Mouse (Mus musculus): ENCODE data around the gene Pars2.

Pars2 gene

GRCm38 (mm10) chr4:106650833-106651527, at the start of gene Pars2:
Gene Pars2, plus strand, starts transcription at chr4:106651069.
- DNase-seq (ENCODE audit: low spot score), result peak; percentile 97

GRCm38 (mm10) chr4:106606639-106607554, 44.0 kb upstream of the Pars2 start:
- peak; percentile 74 for DNase-seq (ENCODE audit: low spot score)

GRCm38 (mm10) chr4:106607905-106608304, 43.0 kb upstream of the Pars2 start:
- DNase-seq (ENCODE audit: low spot score), result no peak

DNA sequence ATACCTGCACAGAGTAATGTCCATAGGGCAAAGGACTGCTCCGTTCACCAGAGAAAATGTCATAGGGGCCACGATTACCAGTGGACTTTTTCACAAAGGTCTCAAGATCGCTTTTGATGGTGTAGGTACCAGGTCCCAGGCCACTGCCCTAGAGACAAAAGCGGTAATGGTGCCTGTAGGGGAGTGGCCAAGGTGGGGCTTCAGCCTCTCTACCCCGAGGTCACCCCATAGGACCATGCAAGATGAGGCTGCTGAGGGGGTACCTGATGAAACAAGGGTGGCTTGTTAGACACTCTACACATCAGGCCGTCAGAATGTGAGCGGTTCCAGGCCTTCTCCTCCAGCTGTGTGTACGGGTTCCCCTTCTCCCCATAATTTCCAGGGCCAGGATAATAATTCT, 37.8 kb upstream of the Pars2 start:
- DNase-seq (ENCODE audit: low spot score), result no peak

DNA sequence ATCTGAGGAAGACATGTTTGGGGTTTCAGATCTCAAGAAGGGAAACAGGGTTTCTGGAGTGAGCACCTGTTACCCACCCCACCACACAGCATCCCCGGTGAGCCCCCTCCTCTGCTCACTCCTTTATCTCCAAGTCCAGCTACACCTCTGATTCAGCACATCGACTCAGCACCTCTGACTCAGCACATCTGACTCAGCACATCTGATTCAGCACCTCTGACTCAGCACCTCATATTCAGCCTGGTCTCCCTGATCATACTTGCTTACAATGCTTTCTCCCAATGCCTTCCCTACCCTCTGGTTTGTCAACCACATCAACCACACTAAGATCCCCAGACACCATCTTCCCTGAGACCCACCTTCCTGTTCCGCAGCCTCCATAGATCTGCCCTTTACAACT, 37.3 kb upstream of the Pars2 start:
- peak; percentile 35 for DNase-seq (ENCODE audit: low spot score)

- peak; percentile 86 for DNase-seq (ENCODE audit: low spot score)
Observed at GRCm38 (mm10) chr4:106614180-106614797, 36.6 kb upstream of the Pars2 start.

DNA sequence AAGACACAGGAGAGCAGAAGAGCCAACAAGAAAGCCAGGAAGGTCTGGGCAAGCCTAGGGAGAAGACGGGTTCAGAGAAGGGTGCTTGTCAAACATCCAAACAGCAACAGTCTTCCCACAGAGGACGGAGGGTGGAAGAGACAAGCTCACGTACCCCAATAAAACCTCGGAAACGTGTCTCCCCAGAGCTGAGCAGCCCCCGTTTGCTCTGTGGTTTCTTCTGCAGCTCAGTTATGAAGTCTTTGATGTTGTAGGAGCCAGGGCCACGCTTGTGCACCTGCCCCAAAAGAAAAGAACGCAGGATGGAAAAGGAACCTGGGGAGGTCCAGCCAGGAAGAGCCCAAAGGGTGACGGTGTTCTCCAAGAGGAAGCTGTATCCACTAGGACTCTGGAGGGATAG, 36.0 kb upstream of the Pars2 start:
- no peak for DNase-seq (ENCODE audit: low spot score)

DNA sequence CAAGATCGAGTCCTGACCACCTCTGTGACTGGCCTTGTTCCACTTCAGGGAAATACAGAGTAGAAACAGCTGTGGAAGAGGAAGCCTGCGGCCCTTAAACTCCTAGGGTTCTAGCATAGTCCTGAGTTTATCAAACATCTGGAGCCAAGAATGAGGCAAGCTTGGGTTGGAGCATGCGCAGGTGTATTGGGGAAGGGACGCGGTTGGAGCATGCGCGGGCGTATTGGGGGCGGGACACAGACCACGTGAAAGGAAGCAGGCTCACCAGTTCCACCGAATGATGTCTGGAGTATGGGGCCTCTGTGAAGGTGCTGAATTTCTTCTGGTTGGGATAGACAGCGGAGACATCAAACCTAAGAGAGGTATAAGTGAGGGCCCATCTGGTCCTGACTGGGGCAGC, 35.2 kb upstream of the Pars2 start:
- no peak for DNase-seq (ENCODE audit: low spot score)

DNA sequence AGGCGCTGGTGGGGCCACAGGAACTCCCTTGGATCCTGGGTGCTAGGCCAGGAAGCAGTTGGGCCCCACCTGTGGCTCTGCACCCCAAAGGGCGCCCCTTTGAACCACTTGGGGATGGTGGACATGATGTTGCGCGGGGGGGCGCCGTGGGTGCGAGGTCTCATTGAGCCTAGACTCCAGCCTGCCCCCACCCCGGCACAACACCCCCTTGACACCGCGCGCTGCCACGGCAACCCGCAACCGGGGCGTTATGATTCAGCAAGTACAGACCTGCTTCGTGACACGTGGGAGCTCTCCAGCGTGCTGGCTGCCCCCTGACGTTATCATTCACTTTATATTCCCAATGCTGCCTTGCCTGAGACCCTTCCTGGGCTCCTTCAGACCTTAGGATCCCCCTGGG, 33.8 kb upstream of the Pars2 start, which contains the start of gene Lexm:
TSS of gene Lexm (minus strand) at position 186 of the 400 bp plus-strand sequence.
- DNase-seq (ENCODE audit: low spot score), result peak; percentile 57

DNA sequence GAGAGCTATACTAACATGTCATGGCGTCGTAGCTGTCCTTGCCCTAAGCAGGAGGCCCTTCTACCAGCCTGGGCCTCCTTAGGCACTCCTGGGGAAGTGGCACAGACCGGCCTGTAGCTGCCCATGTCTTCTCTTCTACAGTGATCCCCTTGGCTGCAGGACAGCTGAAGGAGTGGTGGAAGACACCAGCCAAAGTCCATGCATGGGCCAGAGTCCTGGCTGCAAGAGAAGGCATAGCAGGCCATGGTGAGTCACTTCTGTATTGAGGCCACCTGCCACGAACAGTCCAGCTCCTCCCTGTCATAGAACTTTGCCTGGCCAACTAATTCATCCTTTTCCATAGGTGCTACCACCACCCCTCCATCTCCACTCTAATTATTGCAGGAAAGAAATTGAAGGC, 32.0 kb upstream of the Pars2 start:
- no peak for DNase-seq (ENCODE audit: low spot score)

- no peak for DNase-seq (ENCODE audit: low spot score)
Observed at GRCm38 (mm10) chr4:106621428-106621827, 29.4 kb upstream of the Pars2 start.

DNA sequence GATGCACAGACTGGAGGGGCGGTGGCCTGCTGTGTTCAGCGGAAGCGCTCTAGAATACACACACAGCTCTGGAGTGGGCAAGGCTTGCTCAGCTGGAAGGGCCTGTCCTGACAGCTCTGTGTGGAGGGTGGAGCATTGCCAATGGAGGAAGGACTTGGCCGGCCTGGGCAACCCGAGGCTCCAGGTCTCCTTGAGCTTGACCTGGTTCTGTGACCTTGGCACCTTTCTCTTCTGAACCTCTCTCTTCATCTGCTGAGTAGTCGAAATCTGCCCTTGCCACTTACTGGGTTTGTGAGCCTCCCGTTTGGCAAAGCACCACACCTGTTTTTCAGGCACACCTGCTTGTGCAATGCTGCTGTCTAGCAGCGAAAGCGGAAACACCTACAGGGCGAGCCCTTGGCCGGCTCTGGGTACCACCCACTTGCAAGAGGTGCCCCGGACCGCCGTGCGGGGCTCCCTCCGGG, 28.8 kb upstream of the Pars2 start, which contains the start of gene Ttc22:
TSS of gene Ttc22 (plus strand) at position 403 of the 464 bp plus-strand sequence.
- no peak for DNase-seq (ENCODE audit: low spot score)

GRCm38 (mm10) chr4:106622712-106623111, 28.2 kb upstream of the Pars2 start:
- no peak for DNase-seq (ENCODE audit: low spot score)

DNA sequence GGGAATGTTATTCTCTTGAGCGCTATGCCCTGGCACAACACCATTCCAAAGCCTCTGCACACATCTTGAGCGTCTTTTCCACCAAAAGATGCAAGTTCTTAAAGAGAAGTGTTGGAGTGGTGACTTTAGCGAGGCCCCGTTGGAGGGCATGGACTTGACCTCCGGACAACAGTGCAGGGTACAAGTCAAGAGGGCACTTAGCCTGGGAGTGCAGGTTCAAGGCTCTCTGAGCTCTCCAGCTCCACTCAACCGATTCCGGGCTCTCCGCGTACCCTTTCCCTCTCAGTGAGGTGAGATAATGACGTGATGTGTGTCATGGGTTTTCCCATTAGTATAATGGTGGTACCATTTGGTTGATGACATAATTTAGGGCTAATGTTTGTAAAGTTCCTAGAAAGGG, 26.6 kb upstream of the Pars2 start:
- no peak for DNase-seq (ENCODE audit: low spot score)

GRCm38 (mm10) chr4:106627809-106628208, 23.1 kb upstream of the Pars2 start:
- no peak for DNase-seq (ENCODE audit: low spot score)

- DNase-seq (ENCODE audit: low spot score), result no peak
Observed at GRCm38 (mm10) chr4:106628650-106629360, 22.1 kb upstream of the Pars2 start.

DNA sequence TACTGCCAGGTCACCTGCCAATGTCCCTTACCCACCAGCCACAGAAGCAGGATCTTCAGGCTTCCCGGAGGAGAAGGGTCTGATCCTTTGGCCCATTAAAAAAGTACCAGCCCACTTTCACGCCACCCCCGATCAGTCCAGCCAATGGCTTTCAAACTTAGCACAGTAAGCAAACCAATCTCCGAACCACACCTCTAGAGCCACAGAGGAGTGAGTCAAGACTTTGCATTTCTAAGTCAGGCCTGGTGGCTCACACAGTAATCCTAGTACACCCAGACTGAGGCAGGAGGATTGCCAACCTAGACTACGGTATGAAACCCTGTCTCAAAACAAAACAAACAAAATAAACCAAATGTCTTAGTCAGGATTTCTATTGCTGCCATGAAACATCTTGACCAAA, 21.5 kb upstream of the Pars2 start:
- no peak for DNase-seq (ENCODE audit: low spot score)

DNA sequence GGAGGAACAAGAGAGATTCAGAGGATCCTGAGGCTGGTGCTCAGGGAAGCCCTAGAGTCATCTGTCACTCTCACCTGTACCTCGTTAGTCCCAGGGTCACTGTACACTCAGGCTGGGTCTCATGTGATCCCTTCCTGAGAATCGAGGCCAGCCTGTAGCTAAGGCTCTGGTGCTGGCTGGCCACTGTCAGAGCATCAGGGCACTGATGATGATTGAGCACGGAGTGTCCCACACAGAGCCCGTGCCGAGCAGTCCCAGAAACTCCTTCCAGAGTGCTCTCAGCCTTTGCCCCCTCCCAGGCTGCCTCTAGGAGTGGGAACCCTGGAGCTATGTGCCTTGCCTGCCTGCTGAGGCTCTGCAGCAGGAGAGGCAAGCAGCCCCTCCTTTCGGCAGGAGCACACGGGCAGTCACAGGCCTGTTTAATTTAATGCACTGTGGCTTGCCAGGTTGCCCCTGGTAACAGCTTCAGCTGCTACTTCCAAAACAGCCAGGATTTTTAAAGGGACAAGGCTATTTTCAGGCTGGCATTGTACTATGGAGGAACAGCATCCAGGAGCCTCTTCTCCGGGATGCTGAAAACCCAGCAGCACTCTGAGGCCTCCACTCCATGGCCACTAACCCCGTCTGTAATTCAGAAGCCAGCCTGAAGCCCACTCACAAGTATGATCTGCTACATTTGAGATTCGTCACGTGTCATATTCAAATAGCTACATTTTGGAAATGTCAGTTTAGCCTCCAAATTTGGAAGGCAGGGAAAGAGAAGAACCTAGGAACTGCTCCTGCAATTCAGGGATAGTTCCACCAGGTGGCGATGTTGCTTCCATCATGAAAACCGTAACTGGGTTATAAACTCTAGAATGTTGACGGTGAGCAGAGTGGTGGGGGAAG, 20.3 kb upstream of the Pars2 start:
- peak; percentile 80 for DNase-seq (ENCODE audit: low spot score)

GRCm38 (mm10) chr4:106632313-106632712, 18.6 kb upstream of the Pars2 start:
- DNase-seq (ENCODE audit: low spot score), result no peak

DNA sequence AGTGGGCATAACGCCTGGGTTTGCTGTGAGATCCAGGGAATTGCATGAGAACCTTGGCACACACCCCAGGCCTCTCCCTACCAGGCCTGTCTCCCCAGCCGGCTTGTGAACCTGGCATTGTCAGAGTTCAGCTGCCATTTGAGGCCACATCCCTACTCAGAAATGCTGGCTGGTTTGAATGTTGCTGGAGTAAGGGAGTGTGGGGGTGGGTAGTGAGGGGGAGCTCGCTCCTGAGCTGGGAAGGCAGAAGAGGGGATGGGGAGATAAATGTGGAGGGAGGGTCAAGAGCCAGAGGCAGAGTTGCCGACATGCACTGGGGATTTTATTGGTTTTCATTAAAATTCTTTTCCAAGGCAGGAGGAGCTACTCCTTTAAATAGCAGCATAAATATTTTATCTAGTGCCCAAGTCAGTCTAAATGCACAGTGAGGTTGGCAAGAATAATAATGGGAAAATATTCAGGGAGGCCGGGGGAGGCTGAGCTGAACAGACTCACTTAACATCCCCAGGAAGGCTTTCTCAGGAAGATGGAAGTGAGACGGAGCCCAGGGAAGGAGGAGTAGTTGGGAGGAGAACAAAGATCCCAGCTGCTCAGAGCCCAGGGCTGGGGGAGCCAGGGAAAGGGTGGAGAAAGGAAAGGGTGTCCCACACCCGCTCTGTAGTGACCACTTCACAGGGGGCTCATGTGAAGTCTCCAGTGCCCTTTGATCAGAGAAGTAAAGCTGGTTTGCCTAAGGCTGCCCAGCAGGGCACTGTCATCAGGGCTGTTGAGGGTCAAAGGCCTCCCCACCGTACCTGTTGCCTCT, 17.4 kb upstream of the Pars2 start:
- no peak for DNase-seq (ENCODE audit: low spot score)
